In genomic region chr16:37956076-37956676, GRCm38 (mm10) we compare ENCODE assay signal across 18 mouse cellular contexts. TPM values are rescaled to one million over a fixed set of nuclear protein-coding genes. Genes with fewer than 3 reads are reported as not detected.
A peak's percentile ranks its signal among the peaks of the same experiment; 100 is the strongest.
DNase-seq lines count a peak whose midpoint lies in the region; ATAC-seq lines count a peak whose summit lies in the region.
"Had no signal": no experiment of that assay in that cellular context is flagged by ENCODE, and none has a peak within 500 bp of the region (broad histone marks: within the 10 kb centered on the region; RNA-seq: fewer than 3 reads in every experiment).

No protein-coding gene starts in this region.

- 86% methylated on average over 14 of the region's 14 CpGs for WGBS in midbrain, embryonic 11.5 days
- 88% methylated on average over 14 of the region's 14 CpGs for WGBS in midbrain, embryonic 15.5 days
- 87% methylated on average over 14 of the region's 14 CpGs for WGBS in hindbrain, embryonic 13.5 days
- WGBS in neural tube, embryonic 14.5 days = 92% methylated on average over 14 of the region's 14 CpGs

- no peaks in the 10 kb centered on the region for H3K9me3 ChIP-seq in midbrain, embryonic 11.5 days (ENCODE audit: control insufficient read depth, low read length)
- no peaks in the 10 kb centered on the region for H3K9me3 ChIP-seq in midbrain, embryonic 15.5 days
- no peaks in the 10 kb centered on the region for H3K9me3 ChIP-seq in hindbrain, embryonic 13.5 days
- no peaks in the 10 kb centered on the region for H3K9me3 ChIP-seq in neural tube, embryonic 14.5 days (ENCODE audit: control insufficient read depth, low read length)
- H3K9me3 ChIP-seq: liver, embryonic 15.5 days; megakaryocyte, embryonic 14.5 days had no signal

- H3K36me3 ChIP-seq in midbrain, embryonic 11.5 days (ENCODE audit: control insufficient read depth, insufficient read depth, low read length) = no peaks in the 10 kb centered on the region
- H3K36me3 ChIP-seq in midbrain, embryonic 15.5 days (replicated peaks) = no peaks in the 10 kb centered on the region
- no peaks in the 10 kb centered on the region for H3K36me3 ChIP-seq in hindbrain, embryonic 13.5 days
- no peaks in the 10 kb centered on the region for H3K36me3 ChIP-seq in neural tube, embryonic 14.5 days (ENCODE audit: control insufficient read depth, insufficient read depth, low read length)
- H3K36me3 ChIP-seq: liver, embryonic 15.5 days had no signal

- H3K4me1 ChIP-seq in midbrain, embryonic 11.5 days (ENCODE audit: control insufficient read depth, insufficient read depth, low read length) = peaks cover 7% of the 10 kb centered on the region; the same call in 1 of the 2 replicates
- H3K4me1 ChIP-seq in midbrain, embryonic 15.5 days = peaks cover 28% of the 10 kb centered on the region; the same call in 1 of the 2 replicates
- H3K4me1 ChIP-seq in hindbrain, embryonic 13.5 days (replicated peaks) = peaks cover 33% of the 10 kb centered on the region
- peaks cover 8% of the 10 kb centered on the region for H3K4me1 ChIP-seq in neural tube, embryonic 14.5 days (ENCODE audit: control insufficient read depth, insufficient read depth, low read length)
- H3K4me1 ChIP-seq: liver, embryonic 15.5 days had no signal

- no peaks in the 10 kb centered on the region for H3K27me3 ChIP-seq in midbrain, embryonic 11.5 days (ENCODE audit: control insufficient read depth, insufficient read depth, low read length)
- H3K27me3 ChIP-seq in midbrain, embryonic 15.5 days (replicated peaks) = no peaks in the 10 kb centered on the region
- no peaks in the 10 kb centered on the region for H3K27me3 ChIP-seq in hindbrain, embryonic 13.5 days
- H3K27me3 ChIP-seq in neural tube, embryonic 14.5 days (ENCODE audit: control insufficient read depth, insufficient read depth, low read length) = no peaks in the 10 kb centered on the region
- H3K27me3 ChIP-seq: liver, embryonic 15.5 days had no signal

- ATAC-seq in midbrain, embryonic 11.5 days (ENCODE audit: low FRiP score) = no peak
- no peak for ATAC-seq in midbrain, embryonic 15.5 days (replicated peaks)
- no peak for ATAC-seq in hindbrain, embryonic 13.5 days (ENCODE audit: low FRiP score)
- no peak for ATAC-seq in neural tube, embryonic 14.5 days (ENCODE audit: low read depth)

- H3K4me2 ChIP-seq in midbrain, embryonic 11.5 days = no peak overlapping the region
- H3K4me2 ChIP-seq in midbrain, embryonic 15.5 days = no peak overlapping the region
- H3K4me2 ChIP-seq in hindbrain, embryonic 13.5 days = no peak overlapping the region
- no peak overlapping the region for H3K4me2 ChIP-seq in neural tube, embryonic 14.5 days (ENCODE audit: low read depth, low read length)
- H3K4me2 ChIP-seq: liver, embryonic 15.5 days had no signal

- no peak overlapping the region for H3K4me3 ChIP-seq in midbrain, embryonic 11.5 days (ENCODE audit: low read depth, low read length)
- H3K4me3 ChIP-seq in midbrain, embryonic 15.5 days = no peak overlapping the region
- no peak overlapping the region for H3K4me3 ChIP-seq in hindbrain, embryonic 13.5 days
- no peak overlapping the region for H3K4me3 ChIP-seq in neural tube, embryonic 14.5 days (ENCODE audit: low read depth, low read length)
- H3K4me3 ChIP-seq: liver, embryonic 15.5 days; megakaryocyte, embryonic 14.5 days had no signal

- H3K9ac ChIP-seq in midbrain, embryonic 11.5 days (ENCODE audit: low read length) = no peak overlapping the region
- no peak overlapping the region for H3K9ac ChIP-seq in midbrain, embryonic 15.5 days
- H3K9ac ChIP-seq in hindbrain, embryonic 13.5 days = no peak overlapping the region
- H3K9ac ChIP-seq in neural tube, embryonic 14.5 days (replicated peaks; ENCODE audit: low read depth, low read length) = no peak overlapping the region
- H3K9ac ChIP-seq: liver, embryonic 15.5 days had no signal

- H3K27ac ChIP-seq in midbrain, embryonic 11.5 days (ENCODE audit: low read depth, low read length) = no peak overlapping the region
- H3K27ac ChIP-seq in midbrain, embryonic 15.5 days = no peak overlapping the region
- H3K27ac ChIP-seq in hindbrain, embryonic 13.5 days = peak overlapping the region; percentile 58; the same call in 1 of the 2 replicates
- H3K27ac ChIP-seq in neural tube, embryonic 14.5 days (ENCODE audit: low read depth, low read length) = peak overlapping the region; percentile 34; the same call in 1 of the 2 replicates
- H3K27ac ChIP-seq: liver, embryonic 15.5 days had no signal

- peak; percentile 84 for DNase-seq in heart, adult 11 months
- DNase-seq in heart, adult 9 months (ENCODE audit: low spot score in 2 of 2) = no peak
- DNase-seq in midbrain, embryonic 11.5 days (ENCODE audit: low spot score, missing footprints) = peak; percentile 80
- DNase-seq in right cerebral cortex, postnatal 14 days = no peak
- DNase-seq in layer of hippocampus, postnatal 25 days (ENCODE audit: extremely low spot score in 1 of 2, low spot score in 1 of 2) = no peak
- DNase-seq: adrenal gland, adult 8-10 months; cerebellum, adult 18-20 months; cerebellum, postnatal 36 days; layer of hippocampus, adult 9-11 months; lung, postnatal 10 days; right cerebral cortex, postnatal 25 days; thymus, adult 2 months had no signal

RNA-seq across cellular contexts. Expression of gene Gpr156, which starts 39.9 kb away (rescaled TPM):
- 3.4 and 4.2 TPM in 2 replicates for polyA plus RNA-seq in midbrain, embryonic 11.5 days (2014; fragmentation: Nextera tagmentation; extraction: Ambion mirVana)
- 6.2 and 6.4 TPM in 2 replicates for polyA plus RNA-seq in midbrain, embryonic 15.5 days (2015; fragmentation: Nextera tagmentation; extraction: Ambion mirVana)
- 5.0 TPM in 2 replicates for polyA plus RNA-seq in hindbrain, embryonic 13.5 days (2015; fragmentation: Nextera tagmentation; extraction: Ambion mirVana)
- polyA plus RNA-seq in neural tube, embryonic 14.5 days (2014; fragmentation: Nextera tagmentation; extraction: Ambion mirVana) = 4.9 and 6.4 TPM in 2 replicates
- total RNA-seq in layer of hippocampus, postnatal 25 days (2021) = under 1 TPM; 0.76 to 0.77 TPM
- total RNA-seq: gastrocnemius, adult 8-10 months had no signal
- polyA plus RNA-seq: liver, embryonic 15.5 days had no signal

Comparison
In these comparisons a context has a peak if more than half of its experiments do, and no peak if none do; other contexts are left out.
1. DNase-seq: peak in heart, adult 11 months (single experiment) and midbrain, embryonic 11.5 days (single experiment); none in heart, adult 9 months (0 of 2), right cerebral cortex, postnatal 14 days (single experiment) and layer of hippocampus, postnatal 25 days (0 of 2).
2. H3K27ac ChIP-seq: peak in hindbrain, embryonic 13.5 days (single experiment) and neural tube, embryonic 14.5 days (single experiment); none in midbrain, embryonic 11.5 days (single experiment) and midbrain, embryonic 15.5 days (single experiment).